Mouse (Mus musculus): ENCODE measurements around the gene Scnm1.

Gene Scnm1

GRCm38 (mm10) chr3:95133680-95134101 lies at the start of gene Scnm1, which contains the start of gene Lysmd1:
Scnm1 (minus strand) TSS chr3:95134011.
Lysmd1 (plus strand) TSS chr3:95134088.
- peak; percentile 90 for DNase-seq (ENCODE audit: low spot score)

GRCm38 (mm10) chr3:95181841-95182240 lies 48.0 kb upstream of the Scnm1 start:
- DNase-seq (ENCODE audit: low spot score), result no peak

GRCm38 (mm10) chr3:95179890-95180289 lies 46.1 kb upstream of the Scnm1 start:
- DNase-seq (ENCODE audit: low spot score), result no peak

GRCm38 (mm10) chr3:95178948-95179347 lies 45.1 kb upstream of the Scnm1 start:
- no peak for DNase-seq (ENCODE audit: low spot score)

- DNase-seq (ENCODE audit: low spot score), result no peak
Measured at GRCm38 (mm10) chr3:95177583-95177982, 43.8 kb upstream of the Scnm1 start.

- DNase-seq (ENCODE audit: low spot score), result no peak
Measured at GRCm38 (mm10) chr3:95176500-95176899, 42.7 kb upstream of the Scnm1 start.

- peak; percentile 90 for DNase-seq (ENCODE audit: low spot score)
Measured at GRCm38 (mm10) chr3:95174011-95174592, 40.3 kb upstream of the Scnm1 start.

GRCm38 (mm10) chr3:95173256-95173949 lies 39.6 kb upstream of the Scnm1 start:
- peak; percentile 29 for DNase-seq (ENCODE audit: low spot score)

GRCm38 (mm10) chr3:95172526-95173255 lies 38.9 kb upstream of the Scnm1 start:
- no peak for DNase-seq (ENCODE audit: low spot score)

GRCm38 (mm10) chr3:95171105-95171504 lies 37.3 kb upstream of the Scnm1 start:
- peak; percentile 23 for DNase-seq (ENCODE audit: low spot score)

GRCm38 (mm10) chr3:95169996-95170395 lies 36.2 kb upstream of the Scnm1 start:
- DNase-seq (ENCODE audit: low spot score), result no peak

- no peak for DNase-seq (ENCODE audit: low spot score)
Measured at GRCm38 (mm10) chr3:95164840-95165239, 31.0 kb upstream of the Scnm1 start.

GRCm38 (mm10) chr3:95164256-95164550 lies 30.4 kb upstream of the Scnm1 start:
- no peak for DNase-seq (ENCODE audit: low spot score)

GRCm38 (mm10) chr3:95163419-95164255 lies 29.8 kb upstream of the Scnm1 start:
- no peak for DNase-seq (ENCODE audit: low spot score)

GRCm38 (mm10) chr3:95162345-95162628 lies 28.5 kb upstream of the Scnm1 start:
- no peak for DNase-seq (ENCODE audit: low spot score)

GRCm38 (mm10) chr3:95161618-95162344 lies 28.0 kb upstream of the Scnm1 start:
- no peak for DNase-seq (ENCODE audit: low spot score)

- DNase-seq (ENCODE audit: low spot score), result no peak
Measured at GRCm38 (mm10) chr3:95161041-95161551, 27.3 kb upstream of the Scnm1 start.

GRCm38 (mm10) chr3:95159987-95160963 lies 26.5 kb upstream of the Scnm1 start, which contains the start of gene Sema6c:
Sema6c (plus strand) TSS chr3:95160457.
- DNase-seq (ENCODE audit: low spot score), result peak; percentile 88

GRCm38 (mm10) chr3:95159511-95159986 lies 25.7 kb upstream of the Scnm1 start:
- no peak for DNase-seq (ENCODE audit: low spot score)

GRCm38 (mm10) chr3:95153874-95154273 lies 20.1 kb upstream of the Scnm1 start:
- no peak for DNase-seq (ENCODE audit: low spot score)

Data from urinary bladder, postnatal 14 days (tissue).